Mouse (Mus musculus) bone marrow macrophage, adult 2 months (primary cell): Measurements from ENCODE around the gene Dyx1c1.

Experiments
- CTCF ChIP-seq: IDR thresholded peaks from 2 replicates; pipeline ENCODE4 v1.5.1; 2012; ENCODE audit warnings: low read depth, mild to moderate bottlenecking, low read length, moderate library complexity
- POLR2A ChIP-seq: IDR thresholded peaks from 2 replicates; pipeline ENCODE4 v1.6.1; 2012; ENCODE audit warnings: mild to moderate bottlenecking, low read depth, low read length, borderline replicate concordance

DNA sequence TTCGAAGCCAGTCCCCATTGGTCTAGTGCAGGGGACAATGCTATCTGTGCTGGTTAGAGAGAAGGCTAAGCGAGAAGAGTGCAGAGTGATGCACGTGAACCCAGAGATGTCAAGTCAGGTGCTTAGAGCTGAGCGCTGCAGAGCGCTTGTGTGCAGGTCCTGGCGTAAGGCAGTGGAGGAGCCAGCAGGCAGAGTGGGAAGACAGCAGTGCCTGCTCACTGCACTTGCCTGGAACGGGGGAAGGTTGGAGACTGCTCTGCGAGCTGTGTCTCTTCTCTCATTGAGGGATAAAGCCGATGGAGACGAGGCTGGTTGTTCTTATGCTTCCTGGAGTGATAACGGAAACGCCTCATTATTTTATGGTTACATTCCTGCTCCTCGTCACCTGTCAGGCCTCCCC lies 56.1 kb downstream of the Dyx1c1 start:
- no peak for TF ChIP-seq CTCF
- TF ChIP-seq POLR2A = no peak
